Mouse (Mus musculus) embryonic fibroblast, embryonic 13.5 days (primary cell): ENCODE measurements around the gene Cacnb4.

Experiments
- CTCF ChIP-seq: IDR thresholded peaks from 2 replicates; pipeline ENCODE4 v1.5.1; 2011; ENCODE audit warnings: mild to moderate bottlenecking, control low read depth, low read length, moderate library complexity, borderline replicate concordance; ENCODE audit not compliant: insufficient read depth
- POLR2A ChIP-seq: IDR thresholded peaks from 2 replicates; pipeline ENCODE4 v1.6.1; 2011; ENCODE audit warnings: low read depth, mild to moderate bottlenecking, control low read depth, low read length, moderate library complexity

GRCm38 (mm10) chr2:52446648-52447047 lies 230.0 kb downstream of the Cacnb4 start:
- TF ChIP-seq POLR2A (no peak), CTCF (no peak)
